Mouse (Mus musculus) myocyte (in vitro differentiated cells): ENCODE measurements around the gene Axl.

Experiments
- CEBPB ChIP-seq: IDR thresholded peaks from 2 replicates; pipeline ENCODE4 v1.6.1; 2011; ENCODE audit warnings: mild to moderate bottlenecking, moderate library complexity; ENCODE audit not compliant: poor library complexity, insufficient read depth, severe bottlenecking
- E2F4 ChIP-seq: IDR thresholded peaks from one replicate; pipeline ENCODE4 v1.6.1; 2011; ENCODE audit warnings: mild to moderate bottlenecking, control low read depth, moderate library complexity; ENCODE audit not compliant: insufficient read depth
- MAX ChIP-seq: IDR thresholded peaks from one replicate; pipeline ENCODE4 v1.6.1; 2011; ENCODE audit warnings: low read depth, mild to moderate bottlenecking, control low read depth
- MYOD1 ChIP-seq, 3 experiments: IDR thresholded peaks; one replicate each; pipeline ENCODE4 v1.6.1; 2011; ENCODE audit warnings: control low read depth in 2 of 3, low read depth in 2 of 3, mild to moderate bottlenecking in 2 of 3, moderate library complexity in 1 of 3; ENCODE audit not compliant: insufficient read length in 2 of 3, control insufficient read depth in 1 of 3
- POLR2A ChIP-seq: IDR thresholded peaks from one replicate; pipeline ENCODE4 v1.6.1; 2011; ENCODE audit warnings: low read depth, mild to moderate bottlenecking, control low read depth, moderate library complexity; ENCODE audit not compliant: insufficient read length
- POLR2AphosphoS2 ChIP-seq: IDR thresholded peaks from one replicate; pipeline ENCODE4 v1.6.1; 2011; ENCODE audit warnings: low read depth, control low read depth; ENCODE audit not compliant: insufficient read length
- REST ChIP-seq: IDR thresholded peaks from one replicate; pipeline ENCODE4 v1.6.1; 2011; ENCODE audit warnings: mild to moderate bottlenecking, control low read depth, moderate library complexity; ENCODE audit not compliant: insufficient read depth, insufficient read length
- SRF ChIP-seq: IDR thresholded peaks from one replicate; pipeline ENCODE4 v1.6.1; 2011; ENCODE audit warnings: low read depth; ENCODE audit not compliant: control insufficient read depth, insufficient read length
- TCF12 ChIP-seq: IDR thresholded peaks from one replicate; pipeline ENCODE4 v1.6.1; 2011; ENCODE audit warnings: mild to moderate bottlenecking, control low read depth; ENCODE audit not compliant: poor library complexity, insufficient read depth, severe bottlenecking
- TCF3 ChIP-seq: IDR thresholded peaks from one replicate; pipeline ENCODE4 v1.6.1; 2011; ENCODE audit warnings: low read depth, control low read depth; ENCODE audit not compliant: insufficient read length
- USF1 ChIP-seq: IDR thresholded peaks from one replicate; pipeline ENCODE4 v1.6.1; 2011; ENCODE audit warnings: low read depth, mild to moderate bottlenecking, control low read depth, moderate library complexity

DNA sequence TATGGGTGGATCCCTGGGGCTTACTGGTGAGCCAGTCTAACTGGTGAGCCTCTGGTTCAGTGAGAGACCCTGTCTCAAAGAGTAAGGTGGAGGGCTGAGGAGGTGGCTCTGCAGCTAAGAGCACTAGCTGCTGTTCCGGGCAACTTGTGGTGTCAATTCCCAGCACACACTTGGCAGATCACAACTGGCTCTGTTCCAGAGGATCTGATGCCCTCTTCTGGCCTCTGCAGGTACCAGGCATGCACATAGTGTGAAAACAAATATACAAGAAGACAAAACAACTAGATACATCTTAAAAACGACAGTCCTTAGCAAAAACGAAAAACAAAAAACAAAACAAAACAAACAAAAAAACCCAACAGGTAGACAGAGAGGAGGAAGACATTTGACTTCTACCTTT, 5.2 kb upstream of the Axl start:
- no peak for TF ChIP-seq POLR2A
- no peak for TF ChIP-seq USF1
- no peak for TF ChIP-seq TCF3
- no peak for TF ChIP-seq E2F4
- no peak for TF ChIP-seq MAX
- TF ChIP-seq SRF = no peak
- TF ChIP-seq TCF12 = no peak
- TF ChIP-seq CEBPB = no peak
- no peak for TF ChIP-seq MYOD1 (IDR thresholded peaks at IDR 0.05; ENCODE audit: control insufficient read depth in 1 of 3, insufficient read length in 2 of 3, low read depth in 2 of 3)
- no peak for TF ChIP-seq POLR2AphosphoS2
- no peak for TF ChIP-seq REST
